Mouse (Mus musculus) C2C12 (cell line): ENCODE results near the gene Sh2b1.

Experiments used
- CEBPB ChIP-seq: IDR thresholded peaks from one replicate; pipeline ENCODE4 v1.6.1; 2011; ENCODE audit warnings: low read depth, mild to moderate bottlenecking, control low read depth, moderate library complexity
- CTCF ChIP-seq: IDR thresholded peaks from one replicate; pipeline ENCODE4 v1.5.1; 2011; ENCODE audit not compliant: control insufficient read depth, insufficient read depth, insufficient read length
- FOSL1 ChIP-seq: IDR thresholded peaks from one replicate; pipeline ENCODE4 v1.8.0; 2011; ENCODE audit warnings: mild to moderate bottlenecking, low read length; ENCODE audit not compliant: poor library complexity, insufficient read depth, severe bottlenecking
- MAX ChIP-seq: IDR thresholded peaks from one replicate; pipeline ENCODE4 v1.6.1; 2011; ENCODE audit warnings: mild to moderate bottlenecking, control low read depth
- MYOD1 ChIP-seq: IDR thresholded peaks from one replicate; pipeline ENCODE4 v1.6.1; 2011; ENCODE audit warnings: low read depth; ENCODE audit not compliant: control insufficient read depth, insufficient read length
- USF1 ChIP-seq: IDR thresholded peaks from one replicate; pipeline ENCODE4 v1.6.1; 2011; ENCODE audit warnings: low read depth, mild to moderate bottlenecking, control low read depth, moderate library complexity

DNA sequence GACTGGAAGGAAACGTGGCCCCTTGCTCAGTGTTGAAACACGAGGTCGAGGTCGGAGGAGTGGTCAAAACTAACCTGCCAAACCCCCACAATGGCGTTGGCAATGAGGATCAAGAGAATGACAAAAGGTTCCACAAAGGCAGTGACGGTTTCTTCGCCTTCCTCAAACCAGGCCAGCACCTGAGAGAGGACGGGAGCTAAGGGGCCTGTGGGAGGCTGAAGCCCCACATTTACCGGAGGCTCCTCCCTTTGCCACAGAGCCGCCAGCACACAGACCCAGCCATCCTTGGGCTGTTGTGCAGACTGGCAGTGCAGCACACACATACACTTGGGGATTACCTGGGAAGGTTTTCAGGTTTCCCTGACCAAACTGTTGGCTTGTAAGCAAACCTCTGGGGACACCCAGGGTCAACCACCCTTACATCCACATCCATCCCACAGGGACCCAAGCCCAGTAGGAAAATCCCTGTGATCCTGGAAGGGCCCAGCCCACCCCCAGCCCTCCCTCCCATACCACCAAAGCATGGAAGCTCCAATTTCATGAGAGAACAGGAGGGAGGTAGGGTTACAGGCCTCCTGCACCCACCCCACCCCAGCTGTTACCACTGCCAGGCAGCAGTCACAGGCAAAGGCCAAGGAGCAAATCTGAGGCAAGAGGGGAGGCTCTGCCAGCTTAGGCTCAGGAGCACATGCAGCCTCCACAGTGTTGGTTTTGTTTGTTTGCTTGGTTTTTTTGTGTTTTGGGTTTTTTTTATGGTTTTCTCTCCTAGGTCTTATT, 14.4 kb downstream of the Sh2b1 start:
- no peak for TF ChIP-seq MYOD1
- no peak for TF ChIP-seq CTCF
- no peak for TF ChIP-seq MAX
- TF ChIP-seq CEBPB, result no peak
- TF ChIP-seq USF1, result no peak
- no peak for TF ChIP-seq FOSL1
